Mouse (Mus musculus): ENCODE results near the gene Prdm11. TPM values are rescaled to one million over a fixed set of nuclear protein-coding genes. Genes with fewer than 3 reads are reported as not detected.

Gene Prdm11
- polyA plus RNA-seq, 1 experiment from 2014 or later = 11.0 TPM

- Histone ChIP-seq H3K9ac (no peak overlapping the region), H3K9me3 (no peaks in the 10 kb centered on the region), H3K4me2 (no peak overlapping the region), H3K27me3 (replicated peaks) (no peaks in the 10 kb centered on the region), H3K4me1 (0 out of 2 replicates have a peak, but pooled peaks cover under 1% of the 10 kb centered on the region), H3K4me3 (replicated peaks) (no peak overlapping the region), H3K27ac (no peak overlapping the region), H3K36me3 (peaks cover 57% of the 10 kb centered on the region)
- WGBS = 74% methylated on average over 14 of the region's 14 CpGs
- ATAC-seq (ENCODE audit: insufficient read depth, low FRiP score, low read depth) = 0 out of 2 replicates have a peak, but pooled peaks have one; percentile 39
Measured at GRCm38 (mm10) chr2:92975031-92975790, 70.8 kb downstream of the Prdm11 start.

- ATAC-seq (ENCODE audit: insufficient read depth, low FRiP score, low read depth) = no peak
- Histone ChIP-seq H3K9me3 (no peaks in the 10 kb centered on the region), H3K9ac (no peak overlapping the region), H3K36me3 (peaks cover 46% of the 10 kb centered on the region), H3K27ac (no peak overlapping the region), H3K4me3 (replicated peaks) (no peak overlapping the region), H3K27me3 (replicated peaks) (no peaks in the 10 kb centered on the region), H3K4me1 (no peaks in the 10 kb centered on the region), H3K4me2 (no peak overlapping the region)
- 94% methylated on average over 20 of the region's 20 CpGs for WGBS
Measured at GRCm38 (mm10) chr2:92973646-92974045, 72.3 kb downstream of the Prdm11 start.

- Histone ChIP-seq H3K9me3 (no peaks in the 10 kb centered on the region), H3K4me1 (peaks cover 12% of the 10 kb centered on the region), H3K27me3 (replicated peaks) (no peaks in the 10 kb centered on the region), H3K4me3 (replicated peaks) (no peak overlapping the region), H3K4me2 (no peak overlapping the region), H3K36me3 (peaks cover 40% of the 10 kb centered on the region), H3K9ac (no peak overlapping the region), H3K27ac (no peak overlapping the region)
- no peak for ATAC-seq (ENCODE audit: insufficient read depth, low FRiP score, low read depth)
- WGBS = 91% methylated on average over 17 of the region's 17 CpGs
Measured at GRCm38 (mm10) chr2:92972071-92972470, 73.9 kb downstream of the Prdm11 start.

GRCm38 (mm10) chr2:92971536-92971935 lies 74.4 kb downstream of the Prdm11 start:
- no peaks in the 10 kb centered on the region for H3K27me3 ChIP-seq (replicated peaks)
- WGBS = 83% methylated on average over 8 of the region's 8 CpGs
- no peak overlapping the region for H3K4me3 ChIP-seq (replicated peaks)
- no peak overlapping the region for H3K4me2 ChIP-seq
- H3K27ac ChIP-seq = no peak overlapping the region
- no peak overlapping the region for H3K9ac ChIP-seq
- no peaks in the 10 kb centered on the region for H3K9me3 ChIP-seq
- H3K36me3 ChIP-seq = peaks cover 40% of the 10 kb centered on the region
- peaks cover 14% of the 10 kb centered on the region for H3K4me1 ChIP-seq
- ATAC-seq (ENCODE audit: insufficient read depth, low FRiP score, low read depth) = no peak

- Histone ChIP-seq H3K9me3 (no peaks in the 10 kb centered on the region), H3K36me3 (peaks cover 38% of the 10 kb centered on the region), H3K4me1 (peaks cover 14% of the 10 kb centered on the region), H3K4me3 (replicated peaks) (no peak overlapping the region), H3K4me2 (no peak overlapping the region), H3K27ac (no peak overlapping the region), H3K9ac (no peak overlapping the region), H3K27me3 (replicated peaks) (no peaks in the 10 kb centered on the region)
- WGBS = 74% methylated on average over 9 of the region's 9 CpGs
- ATAC-seq (ENCODE audit: insufficient read depth, low FRiP score, low read depth) = no peak
Measured at GRCm38 (mm10) chr2:92971069-92971468, 74.9 kb downstream of the Prdm11 start.

GRCm38 (mm10) chr2:92967839-92968166 lies 78.2 kb downstream of the Prdm11 start:
- Histone ChIP-seq H3K27ac (peak overlapping the region; percentile 51; the same call in 1 of the 2 replicates), H3K4me1 (peaks cover 14% of the 10 kb centered on the region), H3K4me3 (replicated peaks) (no peak overlapping the region), H3K9me3 (no peaks in the 10 kb centered on the region), H3K4me2 (no peak overlapping the region), H3K27me3 (replicated peaks) (no peaks in the 10 kb centered on the region), H3K9ac (no peak overlapping the region), H3K36me3 (peaks cover 10% of the 10 kb centered on the region)
- 31% methylated on average over 4 of the region's 4 CpGs for WGBS
- no peak for ATAC-seq (ENCODE audit: insufficient read depth, low FRiP score, low read depth)

- Histone ChIP-seq H3K27ac (peak overlapping the region; percentile 51), H3K4me2 (no peak overlapping the region), H3K4me1 (peaks cover 14% of the 10 kb centered on the region), H3K36me3 (peaks cover 4% of the 10 kb centered on the region), H3K9ac (no peak overlapping the region), H3K4me3 (replicated peaks) (no peak overlapping the region), H3K27me3 (replicated peaks) (no peaks in the 10 kb centered on the region), H3K9me3 (no peaks in the 10 kb centered on the region)
- WGBS = 27% methylated on average over 10 of the region's 10 CpGs
- ATAC-seq (ENCODE audit: insufficient read depth, low FRiP score, low read depth) = peak; percentile 56
Measured at GRCm38 (mm10) chr2:92967032-92967838, 78.7 kb downstream of the Prdm11 start.

- Histone ChIP-seq H3K27me3 (replicated peaks) (no peaks in the 10 kb centered on the region), H3K36me3 (no peaks in the 10 kb centered on the region), H3K9ac (no peak overlapping the region), H3K9me3 (no peaks in the 10 kb centered on the region), H3K4me2 (no peak overlapping the region), H3K27ac (no peak overlapping the region), H3K4me3 (replicated peaks) (no peak overlapping the region), H3K4me1 (peaks cover 14% of the 10 kb centered on the region)
- no peak for ATAC-seq (ENCODE audit: insufficient read depth, low FRiP score, low read depth)
- WGBS = 58% methylated on average over 8 of the region's 8 CpGs
Measured at GRCm38 (mm10) chr2:92966257-92966656, 79.7 kb downstream of the Prdm11 start.

GRCm38 (mm10) chr2:92964345-92964744 lies 81.6 kb downstream of the Prdm11 start:
- Histone ChIP-seq H3K9ac (no peak overlapping the region), H3K9me3 (no peaks in the 10 kb centered on the region), H3K4me1 (peaks cover 14% of the 10 kb centered on the region), H3K27me3 (replicated peaks) (no peaks in the 10 kb centered on the region), H3K4me3 (replicated peaks) (no peak overlapping the region), H3K4me2 (no peak overlapping the region), H3K36me3 (no peaks in the 10 kb centered on the region), H3K27ac (no peak overlapping the region)
- 69% methylated on average over 1 of the region's 1 CpGs for WGBS
- no peak for ATAC-seq (ENCODE audit: insufficient read depth, low FRiP score, low read depth)

- H3K4me1 ChIP-seq = no peaks in the 10 kb centered on the region
- 65% methylated on average over 4 of the region's 4 CpGs for WGBS
- no peak overlapping the region for H3K27ac ChIP-seq
- H3K36me3 ChIP-seq = no peaks in the 10 kb centered on the region
- no peak overlapping the region for H3K4me2 ChIP-seq
- ATAC-seq (ENCODE audit: insufficient read depth, low FRiP score, low read depth) = no peak
- no peaks in the 10 kb centered on the region for H3K9me3 ChIP-seq
- H3K4me3 ChIP-seq (replicated peaks) = no peak overlapping the region
- no peak overlapping the region for H3K9ac ChIP-seq
- H3K27me3 ChIP-seq (replicated peaks) = no peaks in the 10 kb centered on the region
Measured at GRCm38 (mm10) chr2:92958640-92959039, 87.3 kb downstream of the Prdm11 start.

- no peak overlapping the region for H3K9ac ChIP-seq
- H3K27ac ChIP-seq = no peak overlapping the region
- ATAC-seq (ENCODE audit: insufficient read depth, low FRiP score, low read depth) = no peak
- 80% methylated on average over 2 of the region's 2 CpGs for WGBS
- no peak overlapping the region for H3K4me3 ChIP-seq (replicated peaks)
- no peaks in the 10 kb centered on the region for H3K27me3 ChIP-seq (replicated peaks)
- no peak overlapping the region for H3K4me2 ChIP-seq
- H3K36me3 ChIP-seq = no peaks in the 10 kb centered on the region
- no peaks in the 10 kb centered on the region for H3K9me3 ChIP-seq
- H3K4me1 ChIP-seq = no peaks in the 10 kb centered on the region
Measured at GRCm38 (mm10) chr2:92956943-92957342, 89.0 kb downstream of the Prdm11 start.

GRCm38 (mm10) chr2:92954404-92955114 lies 91.4 kb downstream of the Prdm11 start:
- 39% methylated on average over 11 of the region's 11 CpGs for WGBS
- no peaks in the 10 kb centered on the region for H3K4me1 ChIP-seq
- no peak for ATAC-seq (ENCODE audit: insufficient read depth, low FRiP score, low read depth)

More at GRCm38 (mm10) chr2:92954404-92955114, 91.4 kb downstream of the Prdm11 start:
- Histone ChIP-seq H3K4me2 (no peak overlapping the region), H3K36me3 (no peaks in the 10 kb centered on the region), H3K27ac (no peak overlapping the region), H3K27me3 (replicated peaks) (no peaks in the 10 kb centered on the region), H3K9ac (no peak overlapping the region), H3K9me3 (no peaks in the 10 kb centered on the region), H3K4me3 (replicated peaks) (no peak overlapping the region)
